17 mouse cellular contexts compared by ENCODE assay signal in genomic region chr14:100627523-100627922, GRCm38 (mm10).
"Had no signal": no experiment of that assay in that cellular context is flagged by ENCODE, and none has a peak within 500 bp of the region (broad histone marks: within the 10 kb centered on the region; RNA-seq: fewer than 3 reads in every experiment).

No protein-coding gene starts in this region.

- H3K27ac ChIP-seq: liver, embryonic 15.5 days; lung, embryonic 15.5 days; macrophage; midbrain, embryonic 13.5 days; neural tube, embryonic 12.5 days; stomach, embryonic 15.5 days; stomach, postnatal 0 days had no signal

- ATAC-seq: liver, postnatal 0 days; lung, postnatal 0 days; midbrain, embryonic 13.5 days had no signal

- H3K4me3 ChIP-seq: liver, embryonic 15.5 days; lung, embryonic 15.5 days; megakaryocyte, embryonic 14.5 days; midbrain, embryonic 13.5 days; neural tube, embryonic 12.5 days; stomach, embryonic 15.5 days had no signal

- H3K4me1 ChIP-seq: liver, embryonic 15.5 days; lung, embryonic 15.5 days; megakaryocyte, embryonic 14.5 days; midbrain, embryonic 13.5 days; neural tube, embryonic 12.5 days; stomach, embryonic 15.5 days had no signal

- H3K9me3 ChIP-seq: liver, embryonic 15.5 days; lung, embryonic 15.5 days; midbrain, embryonic 13.5 days; neural tube, embryonic 12.5 days; stomach, embryonic 15.5 days had no signal

- H3K27me3 ChIP-seq: liver, embryonic 15.5 days; lung, embryonic 15.5 days; megakaryocyte, embryonic 14.5 days; midbrain, embryonic 13.5 days; neural tube, embryonic 12.5 days; stomach, embryonic 15.5 days had no signal

- DNase-seq: liver, postnatal 0 days; lung, adult 2 months; lung, postnatal 14 days; lung, postnatal 36 days; right cerebral cortex, postnatal 14 days; thymus, adult 2 months; thymus, postnatal 36 days had no signal

- H3K4me2 ChIP-seq: liver, embryonic 15.5 days; lung, embryonic 15.5 days; midbrain, embryonic 11.5 days; midbrain, embryonic 13.5 days; neural tube, embryonic 12.5 days; stomach, embryonic 15.5 days had no signal

- H3K36me3 ChIP-seq: liver, embryonic 15.5 days; lung, embryonic 15.5 days; midbrain, embryonic 13.5 days; neural tube, embryonic 12.5 days; stomach, embryonic 15.5 days had no signal

- H3K9ac ChIP-seq: liver, embryonic 15.5 days; liver, postnatal 0 days; lung, embryonic 15.5 days; midbrain, embryonic 13.5 days; neural tube, embryonic 12.5 days; stomach, embryonic 15.5 days had no signal
